Mouse (Mus musculus) liver, embryonic 14.5 days (tissue): ENCODE measurements around the gene Stil. TPM values are rescaled to one million over a fixed set of nuclear protein-coding genes. Genes with fewer than 3 reads are reported as not detected.

Experiments used
- ATAC-seq: fragments of 200-750 bp; cut with Nextera tagmentation; 2 replicates; pipeline ENCODE4 v1.8.0; 2017; ENCODE audit warnings: moderate number of reproducible peaks, mild to moderate bottlenecking, moderate library complexity; ENCODE audit not compliant: insufficient read depth
- DNase-seq, 3 experiments: peaks; one replicate each; pipeline ENCODE4 v3.0.0-alpha.2; 2012 to 2013; ENCODE audit warnings: low read depth in 3 of 3, low spot score in 3 of 3
- H3K27ac ChIP-seq: fragments of 300-500 bp; sonication (generic); 2 replicates; pipeline ENCODE4 v1.5.1; 2014; ENCODE audit warnings: moderate library complexity, mild to moderate bottlenecking, control low read depth, inconsistent platforms
- H3K27me3 ChIP-seq: fragments of 300-500 bp; sonication (generic); 2 replicates; pipeline ENCODE4 v1.6.1; 2014; ENCODE audit warnings: mild to moderate bottlenecking, low read length, moderate library complexity; ENCODE audit not compliant: control insufficient read depth, insufficient read depth
- H3K36me3 ChIP-seq: fragments of 300-500 bp; sonication (generic); replicated peaks from 2 replicates; pipeline ENCODE4 v1.6.1; 2014; ENCODE audit warnings: low read depth; ENCODE audit not compliant: control insufficient read depth, insufficient read depth
- H3K4me1 ChIP-seq, 2 experiments: fragments of 200-500 bp in 1 of 2; fragments of 300-500 bp in 1 of 2; sonication (generic) in 1 of 2; replicated peaks; 2 replicates each; pipeline ENCODE4 v1.6.1; 2012 to 2014; ENCODE audit warnings: antibody characterized with exemption in 1 of 2, inconsistent platforms in 1 of 2, low read length in 1 of 2; ENCODE audit not compliant: control insufficient read depth in 2 of 2, insufficient read depth in 2 of 2
- H3K4me2 ChIP-seq: fragments of 300-500 bp; sonication (generic); 2 replicates; pipeline ENCODE4 v1.6.1; 2014; ENCODE audit warnings: low read depth, mild to moderate bottlenecking, control low read depth, moderate library complexity
- H3K4me3 ChIP-seq, 2 experiments: fragments of 200-500 bp in 1 of 2; fragments of 300-500 bp in 1 of 2; sonication (generic) in 1 of 2; 2 replicates each; pipeline ENCODE4 v1.5.1; 2012 to 2014; ENCODE audit warnings: low read depth in 2 of 2, low read length in 2 of 2, mild to moderate bottlenecking in 2 of 2, control low read depth in 1 of 2, inconsistent platforms in 1 of 2, moderate library complexity in 1 of 2; ENCODE audit not compliant: insufficient read depth in 1 of 2
- H3K9ac ChIP-seq: fragments of 300-500 bp; sonication (generic); replicated peaks from 2 replicates; pipeline ENCODE4 v1.6.1; 2014; ENCODE audit warnings: mild to moderate bottlenecking, control low read depth, moderate library complexity
- H3K9me3 ChIP-seq: fragments of 300-500 bp; sonication (generic); 2 replicates; pipeline ENCODE4 v1.6.1; 2016; ENCODE audit warnings: low read length, mixed read lengths; ENCODE audit not compliant: control insufficient read depth
- CTCF ChIP-seq: IDR thresholded peaks from 2 replicates; pipeline ENCODE4 v1.5.1; 2016; ENCODE audit warnings: antibody characterized with exemption, low read depth, control low read depth
- EP300 ChIP-seq: IDR thresholded peaks from 2 replicates; pipeline ENCODE4 v1.6.1; 2016; ENCODE audit warnings: antibody characterized with exemption, low read depth
- whole genome bisulfite sequencing: fragments of 180-500 bp; shearing (Covaris S2); extraction: QIAGEN DNeasy Blood & Tissue Kit; methylation state at CpG from one replicate; pipeline ENCODE4 v1.1.7; 2014; ENCODE audit not compliant: insufficient replicate concordance; 5-methylcytosine and 5-hydroxymethylcytosine counted together
- polyA plus RNA-seq, 2 experiments: library from polyadenylated mRNA; depleted of rRNA in 1 of 2; stranded (reverse) in 1 of 2; unstranded in 1 of 2; fragments of >200 nt; fragmentation: Nextera tagmentation in 1 of 2; extraction: Ambion mirVana in 1 of 2; gene quantifications; 2 replicates each; pipeline versions ENCODE4 v1.2.1 to v1.2.3; 2012 to 2014

Stil gene
- polyA plus RNA-seq, 2 experiments, result 8.7 to 12.9 TPM

DNA sequence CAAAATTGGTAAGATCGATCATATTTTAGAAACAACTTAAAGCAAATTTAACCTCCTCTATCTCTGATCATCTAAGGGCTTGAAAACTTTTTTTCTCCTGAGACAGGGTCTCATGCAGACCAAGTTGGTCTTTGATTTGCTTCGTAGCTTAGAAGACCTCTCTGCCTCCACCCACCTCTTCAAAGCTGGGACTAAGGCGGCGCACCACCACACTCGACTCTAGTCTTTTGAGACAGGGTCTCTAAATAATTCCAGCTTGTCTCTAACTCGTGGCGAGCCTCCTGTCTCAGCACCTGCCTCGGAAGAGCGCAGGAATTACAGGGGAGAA lies 550 bp upstream of the Stil start:
- Histone ChIP-seq H3K9ac (peak overlapping the region; percentile 72), H3K9me3 (no peaks in the 10 kb centered on the region), H3K36me3 (peaks cover 14% of the 10 kb centered on the region), H3K4me2 (peak overlapping the region; percentile 97), H3K27ac (peak overlapping the region; percentile 88), H3K4me1 (peaks cover 12 to 15% of the 10 kb centered on the region in 2 experiments), H3K4me3 (peak overlapping the region; percentile 87 to 97), H3K27me3 (no peaks in the 10 kb centered on the region)
- TF ChIP-seq CTCF (no peak), EP300 (no peak)
- 9% methylated on average over 9 of the region's 9 CpGs for WGBS
- DNase-seq (no peak), ATAC-seq (no peak)

GRCm38 (mm10) chr4:115000429-115000795 lies 453 bp downstream of the Stil start:
- peaks cover 24% of the 10 kb centered on the region for H3K36me3 ChIP-seq
- no peaks in the 10 kb centered on the region for H3K9me3 ChIP-seq
- peak overlapping the region; percentile 95 for H3K9ac ChIP-seq
- H3K27me3 ChIP-seq, result no peaks in the 10 kb centered on the region
- H3K4me3 ChIP-seq, result peak overlapping the region; percentile 89 to 97
- TF ChIP-seq CTCF, result no peak
- TF ChIP-seq EP300, result no peak
- H3K4me2 ChIP-seq, result peak overlapping the region; percentile 97
- ATAC-seq (peak; percentile 38), DNase-seq (peak in 1 of 3 experiments; percentile 59)
- H3K27ac ChIP-seq, result peak overlapping the region; percentile 88
- H3K4me1 ChIP-seq, result peaks cover 12 to 14% of the 10 kb centered on the region in 2 experiments
- WGBS, result 2% methylated on average over 8 of the region's 8 CpGs

GRCm38 (mm10) chr4:115014276-115014675 lies 14.3 kb downstream of the Stil start:
- TF ChIP-seq CTCF (no peak), EP300 (no peak)
- H3K27ac ChIP-seq, result no peak overlapping the region
- 82% methylated on average over 3 of the region's 3 CpGs for WGBS
- DNase-seq (no peak), ATAC-seq (no peak)
- H3K9ac ChIP-seq, result no peak overlapping the region
- H3K9me3 ChIP-seq, result no peaks in the 10 kb centered on the region
- H3K4me3 ChIP-seq, result no peak overlapping the region
- peaks cover 87% of the 10 kb centered on the region for H3K36me3 ChIP-seq
- no peak overlapping the region for H3K4me2 ChIP-seq
- no peaks in the 10 kb centered on the region for H3K4me1 ChIP-seq
- no peaks in the 10 kb centered on the region for H3K27me3 ChIP-seq

- no peak overlapping the region for H3K4me2 ChIP-seq
- no peak overlapping the region for H3K27ac ChIP-seq
- DNase-seq (no peak), ATAC-seq (no peak)
- TF ChIP-seq CTCF, result no peak
- TF ChIP-seq EP300, result no peak
- no peaks in the 10 kb centered on the region for H3K9me3 ChIP-seq
- H3K9ac ChIP-seq, result no peak overlapping the region
- 89% methylated on average over 3 of the region's 3 CpGs for WGBS
- H3K36me3 ChIP-seq, result peaks cover 85% of the 10 kb centered on the region
- no peaks in the 10 kb centered on the region for H3K4me1 ChIP-seq
- H3K27me3 ChIP-seq, result no peaks in the 10 kb centered on the region
- H3K4me3 ChIP-seq, result no peak overlapping the region
Measured at GRCm38 (mm10) chr4:115019997-115020396, 20.0 kb downstream of the Stil start.

DNA sequence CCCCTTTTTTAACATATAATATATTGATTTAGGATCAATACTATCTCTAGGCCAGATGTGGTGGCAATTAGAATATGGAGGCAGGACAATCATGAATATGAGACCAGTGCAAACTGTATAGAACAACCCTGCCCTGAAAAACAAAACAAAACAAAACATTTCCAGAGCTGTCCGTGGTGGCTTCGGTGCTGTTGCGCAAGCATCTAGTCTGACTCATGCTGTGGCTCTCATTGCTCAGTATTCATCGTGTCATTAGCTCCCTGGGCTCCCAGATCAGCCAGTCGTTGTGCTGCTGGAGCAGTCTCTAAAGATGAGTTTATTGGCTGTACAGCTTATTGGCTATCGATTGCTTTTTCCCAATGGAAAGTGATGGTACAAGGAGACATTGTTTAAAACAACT lies 35.1 kb downstream of the Stil start:
- peaks cover 70% of the 10 kb centered on the region for H3K36me3 ChIP-seq
- WGBS, result 50% methylated on average over 6 of the region's 6 CpGs
- H3K4me3 ChIP-seq, result no peak overlapping the region
- DNase-seq (no peak), ATAC-seq (no peak)
- no peaks in the 10 kb centered on the region for H3K9me3 ChIP-seq
- TF ChIP-seq EP300 (no peak), CTCF (no peak)
- no peaks in the 10 kb centered on the region for H3K27me3 ChIP-seq
- no peaks in the 10 kb centered on the region; a peak in 1 of 4 replicates for H3K4me1 ChIP-seq
- no peak overlapping the region for H3K9ac ChIP-seq
- no peak overlapping the region for H3K27ac ChIP-seq
- no peak overlapping the region for H3K4me2 ChIP-seq
